Comparison of ENCODE assay signal across 1 mouse cellular context in the genomic region with DNA sequence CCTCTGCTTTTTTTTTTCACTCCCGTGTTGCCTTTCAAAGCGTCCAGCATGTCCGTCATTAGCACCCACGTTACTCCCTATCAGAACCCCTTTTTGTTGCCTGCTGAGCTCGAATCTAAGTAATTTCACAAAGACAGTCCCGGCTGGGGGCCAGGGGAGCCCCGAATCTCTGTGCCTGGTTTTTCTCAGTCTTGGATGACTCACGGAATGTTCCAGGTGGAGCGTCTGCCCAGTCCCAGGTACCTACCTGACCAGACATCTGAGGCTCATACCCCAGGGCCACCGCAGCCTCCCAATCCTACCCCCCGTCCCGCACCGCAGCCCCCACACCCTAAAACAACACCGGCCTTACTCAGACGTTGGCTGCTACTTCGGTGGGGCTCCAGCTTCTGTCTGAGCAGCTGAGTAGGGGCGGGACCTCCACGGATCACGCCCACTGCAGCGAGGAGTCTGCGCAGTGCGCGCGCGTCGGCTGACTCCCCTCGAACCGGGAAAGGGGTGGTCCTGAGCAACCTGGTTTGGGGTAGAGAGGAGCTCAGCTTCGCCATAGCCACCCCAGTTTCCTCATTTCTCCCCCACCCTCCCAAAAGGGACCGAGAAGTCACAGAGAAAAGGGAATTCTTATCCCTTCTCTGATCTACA.
TF ChIP-seq lines count a peak whose summit lies in the region.

No protein-coding gene starts in this region.

TF ChIP-seq in myocyte, 11 proteins besides CTCF, POLR2A, EP300 and RAD21 (continued from another document):
- TF ChIP-seq MAX (IDR thresholded peaks at IDR 0.05; ENCODE audit: low read depth), result no peak
- TF ChIP-seq USF1 (IDR thresholded peaks at IDR 0.05; ENCODE audit: low read depth), result no peak
- peak in 1 of 3 experiments; percentile 33 for TF ChIP-seq MYOD1 (IDR thresholded peaks at IDR 0.05; ENCODE audit: control insufficient read depth in 1 of 3, insufficient read length in 2 of 3, low read depth in 2 of 3)
